Mouse (Mus musculus) regulatory T cell (primary cell): Measurements from ENCODE around the gene Dst.
"Not testable (repeated sequence)": the region's sequence is repeated elsewhere in the genome, so short reads cannot be mapped to it uniquely, and the experiment has no call there.

Experiments used
- in situ Hi-C: fragments of 300-600 bp; cut with MboI, MseI; formaldehyde crosslinking; loops from one replicate; pipeline ENCODE4 v1.15.1; 2025; ENCODE audit warnings: high pct_unique_total_duplicates

Dst gene

GRCm38 (mm10) chr1:34288721-34289471 is 380.9 kb downstream of the Dst start:
- in situ Hi-C loops: no loop called here

GRCm38 (mm10) chr1:34289472-34289748 is 381.4 kb downstream of the Dst start:
- in situ Hi-C loops: no loop called here

GRCm38 (mm10) chr1:34290321-34290720 is 382.3 kb downstream of the Dst start:
- in situ Hi-C loops: no loop called here

DNA sequence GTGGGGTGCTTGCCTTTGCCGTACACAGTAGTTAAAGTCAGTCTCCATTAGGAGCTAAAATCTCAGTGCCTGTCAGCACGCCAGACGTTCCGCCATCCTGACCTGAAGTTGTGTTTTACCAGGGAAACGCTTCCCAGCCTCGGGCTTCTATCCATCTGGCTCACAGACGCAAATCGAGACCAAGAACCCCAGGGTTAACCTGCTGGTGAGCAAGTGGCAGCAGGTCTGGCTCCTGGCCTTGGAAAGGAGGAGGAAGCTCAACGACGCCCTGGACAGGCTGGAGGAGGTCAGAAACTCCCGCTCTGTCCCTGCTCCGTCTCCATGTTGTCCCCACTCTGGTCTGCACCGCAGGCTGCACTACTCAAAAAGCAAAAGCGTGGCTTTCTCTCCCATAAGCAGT is 385.2 kb downstream of the Dst start:
- in situ Hi-C loops: no loop called here

DNA sequence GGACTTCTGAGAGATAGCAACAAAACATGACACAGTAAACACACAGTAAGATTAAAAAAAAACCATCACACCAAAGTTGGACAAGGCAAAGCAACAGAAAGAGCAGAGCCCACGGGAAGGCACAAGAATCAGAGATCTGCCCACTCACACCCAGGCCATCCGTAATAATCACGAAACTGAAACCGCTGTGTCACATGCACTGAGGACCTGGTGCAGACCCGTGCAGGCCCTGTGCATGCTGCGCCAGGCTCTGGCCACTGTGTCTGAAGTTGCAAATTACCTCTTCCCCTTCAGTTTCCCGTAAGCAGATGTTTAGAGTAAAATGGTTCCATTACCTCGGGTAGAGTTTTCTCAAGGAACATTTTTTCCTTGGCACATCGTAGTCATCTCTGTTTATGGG is 389.6 kb downstream of the Dst start:
- in situ Hi-C loops: no loop called here

DNA sequence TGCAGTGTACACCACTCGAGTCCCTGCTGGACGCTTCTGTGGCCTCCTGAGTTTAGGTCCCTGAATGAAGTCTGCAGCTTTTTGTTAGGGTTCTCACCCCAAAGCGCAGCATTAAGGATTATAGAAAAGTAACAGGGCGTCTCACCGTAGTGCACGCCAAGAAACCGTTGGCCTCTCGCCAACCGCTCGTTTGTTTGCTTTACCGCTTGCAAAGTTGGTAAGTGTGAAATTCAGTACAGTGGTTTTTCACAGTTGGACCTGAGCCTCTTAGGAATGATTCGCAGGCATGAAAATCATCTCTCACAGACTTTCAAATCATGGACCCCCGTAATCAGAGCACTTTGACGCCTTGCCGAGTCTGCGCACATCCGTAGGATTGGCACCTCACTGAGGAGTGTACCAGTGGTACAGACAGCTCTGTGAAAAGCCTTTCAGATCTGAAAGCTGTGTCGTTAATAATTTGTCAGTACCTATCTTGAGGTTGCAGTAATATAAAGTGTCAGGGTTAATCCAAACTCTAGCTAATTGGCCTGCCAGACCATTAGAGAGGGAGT is 390.7 kb downstream of the Dst start:
- in situ Hi-C loops: no loop called here

- in situ Hi-C loops: no loop called here
Observed at GRCm38 (mm10) chr1:34299507-34299906, 391.5 kb downstream of the Dst start.

- in situ Hi-C loops: no loop called here
Observed at GRCm38 (mm10) chr1:34300309-34300980, 392.4 kb downstream of the Dst start.

DNA sequence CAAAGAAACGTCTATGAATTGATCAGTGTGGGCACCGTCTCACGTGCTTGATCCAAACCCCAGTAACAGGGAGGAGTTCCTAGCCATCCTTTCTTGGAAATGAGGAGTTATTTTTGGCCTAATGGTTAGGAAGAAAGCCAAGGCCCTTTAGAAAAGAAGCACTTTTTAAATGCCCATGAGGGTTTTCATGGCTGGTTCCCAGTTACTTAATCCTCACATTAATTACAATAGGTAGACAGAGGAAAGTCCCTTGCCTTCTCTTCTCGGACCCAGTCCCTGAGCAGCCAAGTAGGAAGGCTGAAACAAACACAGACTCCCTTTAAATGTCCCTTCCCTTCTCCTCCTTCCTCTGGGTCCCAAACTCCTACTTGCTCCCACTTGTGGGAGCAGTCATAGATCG is 396.2 kb downstream of the Dst start:
- in situ Hi-C loops: no loop called here

DNA sequence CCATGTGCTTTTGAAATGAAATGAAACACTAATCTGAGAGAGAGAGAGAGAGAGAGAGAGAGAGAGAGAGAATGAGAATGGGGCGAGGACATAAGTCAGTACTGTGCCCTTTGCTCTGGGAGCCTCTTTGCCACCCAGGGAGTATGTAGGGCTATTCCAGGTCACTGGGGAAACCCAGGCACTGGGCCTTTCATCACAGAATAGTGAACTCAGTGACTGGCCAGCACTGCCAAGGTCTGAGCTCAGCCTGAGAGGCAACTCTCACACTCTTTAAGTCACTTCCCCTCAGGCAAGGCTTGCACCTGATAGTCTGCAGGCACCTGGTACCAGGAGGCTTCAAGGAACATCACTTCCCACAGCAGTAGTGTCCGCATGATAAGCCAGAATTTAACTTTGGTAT is 398.7 kb downstream of the Dst start:
- in situ Hi-C loops: no loop called here

DNA sequence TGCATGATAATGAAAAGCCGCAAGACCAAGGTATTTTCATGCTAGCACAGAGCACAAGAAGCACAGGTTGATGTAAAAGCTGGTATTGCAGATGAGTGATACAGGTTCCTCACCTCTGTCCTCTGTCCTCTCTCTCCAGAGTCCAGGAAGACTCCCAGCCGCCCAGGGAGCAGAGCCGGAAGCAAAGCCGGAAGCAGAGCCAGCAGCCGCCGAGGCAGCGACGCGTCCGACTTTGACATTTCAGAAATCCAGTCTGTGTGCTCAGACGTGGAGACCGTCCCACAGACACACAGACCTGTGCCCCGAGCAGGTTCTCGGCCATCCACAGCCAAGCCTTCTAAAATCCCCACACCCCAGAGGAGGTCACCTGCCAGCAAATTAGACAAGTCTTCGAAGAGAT is 399.2 kb downstream of the Dst start:
- in situ Hi-C loops: no loop called here

DNA sequence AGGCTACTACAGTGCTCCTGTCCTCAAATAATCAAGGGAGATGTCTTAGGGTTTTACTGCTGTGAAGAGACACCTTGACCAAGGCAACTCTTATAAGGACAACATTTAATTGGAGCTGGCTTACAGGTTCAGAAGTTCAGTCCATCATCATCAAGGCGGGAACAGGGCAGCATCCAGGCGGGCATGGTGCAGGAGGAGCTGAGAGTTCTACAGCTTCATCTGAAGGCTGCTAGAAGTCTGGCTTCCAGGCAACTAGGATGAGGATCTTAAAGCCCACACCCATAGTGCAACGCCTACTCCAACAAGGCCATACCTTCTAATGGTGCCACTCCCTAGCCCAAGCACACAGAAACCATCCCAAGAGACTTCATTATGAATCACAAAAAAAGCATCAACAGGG is 400.8 kb downstream of the Dst start:
- in situ Hi-C loops: not testable (repeated sequence)

GRCm38 (mm10) chr1:34309396-34309795 is 401.4 kb downstream of the Dst start:
- in situ Hi-C loops: no loop called here

- in situ Hi-C loops: no loop called here
Observed at GRCm38 (mm10) chr1:34310532-34311250, 402.7 kb downstream of the Dst start.

- in situ Hi-C loops: no loop called here
Observed at GRCm38 (mm10) chr1:34312806-34313205, 404.8 kb downstream of the Dst start.

GRCm38 (mm10) chr1:34315381-34315780 is 407.4 kb downstream of the Dst start:
- in situ Hi-C loops: no loop called here

DNA sequence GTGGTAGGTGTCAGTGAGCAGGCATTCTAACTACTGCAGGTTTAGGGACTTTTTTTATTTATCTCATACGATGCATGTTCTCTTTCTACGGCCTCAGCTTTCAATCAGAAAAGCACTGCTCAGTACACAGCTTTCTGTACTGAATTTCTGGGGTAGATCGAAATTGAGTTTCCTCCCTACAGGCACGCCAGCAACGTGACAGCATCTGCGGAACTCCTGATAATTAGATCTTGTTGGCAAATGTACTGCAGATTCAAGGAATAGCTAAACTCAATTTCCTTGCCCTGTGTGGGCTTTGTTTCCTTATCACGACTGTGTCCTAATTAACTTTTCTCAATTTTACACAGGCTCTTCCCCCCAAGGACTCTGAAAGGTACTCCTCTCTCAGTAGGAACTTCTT is 416.2 kb downstream of the Dst start:
- in situ Hi-C loops: no loop called here

GRCm38 (mm10) chr1:34328606-34329005 is 420.6 kb downstream of the Dst start:
- in situ Hi-C loops: no loop called here

GRCm38 (mm10) chr1:34331767-34332166 is 423.7 kb downstream of the Dst start:
- in situ Hi-C loops: no loop called here
